Mouse (Mus musculus) bone marrow macrophage, adult 2 months (primary cell): ENCODE measurements around the gene Nr1h4. TPM values are rescaled to one million over a fixed set of nuclear protein-coding genes. Genes with fewer than 3 reads are reported as not detected.
"Not testable (repeated sequence)": the region's sequence is repeated elsewhere in the genome, so short reads cannot be mapped to it uniquely, and the experiment has no call there.

Source experiments
- H3K27ac ChIP-seq: 2 replicates; pipeline ENCODE4 v1.5.1; 2012; ENCODE audit warnings: low read depth, low read length; ENCODE audit not compliant: insufficient read depth
- H3K4me1 ChIP-seq: 2 replicates; pipeline ENCODE4 v1.6.1; 2012; ENCODE audit warnings: low read length; ENCODE audit not compliant: control insufficient read depth, insufficient read depth
- H3K4me3 ChIP-seq: 2 replicates; pipeline ENCODE4 v1.5.1; 2012; ENCODE audit warnings: mild to moderate bottlenecking, low read length, moderate library complexity; ENCODE audit not compliant: insufficient read depth
- CTCF ChIP-seq: IDR thresholded peaks from 2 replicates; pipeline ENCODE4 v1.5.1; 2012; ENCODE audit warnings: low read depth, mild to moderate bottlenecking, low read length, moderate library complexity
- POLR2A ChIP-seq: IDR thresholded peaks from 2 replicates; pipeline ENCODE4 v1.6.1; 2012; ENCODE audit warnings: mild to moderate bottlenecking, low read depth, low read length, borderline replicate concordance
- polyA plus RNA-seq: library from polyadenylated mRNA; stranded (reverse); fragments of >200 nt; gene quantifications from 2 replicates; pipeline ENCODE4 v1.2.4, GENCODE M21; 2012; ENCODE audit not compliant: missing spikeins, insufficient read depth, insufficient read length

The Nr1h4 gene
- not detected in 2 replicates for polyA plus RNA-seq

DNA sequence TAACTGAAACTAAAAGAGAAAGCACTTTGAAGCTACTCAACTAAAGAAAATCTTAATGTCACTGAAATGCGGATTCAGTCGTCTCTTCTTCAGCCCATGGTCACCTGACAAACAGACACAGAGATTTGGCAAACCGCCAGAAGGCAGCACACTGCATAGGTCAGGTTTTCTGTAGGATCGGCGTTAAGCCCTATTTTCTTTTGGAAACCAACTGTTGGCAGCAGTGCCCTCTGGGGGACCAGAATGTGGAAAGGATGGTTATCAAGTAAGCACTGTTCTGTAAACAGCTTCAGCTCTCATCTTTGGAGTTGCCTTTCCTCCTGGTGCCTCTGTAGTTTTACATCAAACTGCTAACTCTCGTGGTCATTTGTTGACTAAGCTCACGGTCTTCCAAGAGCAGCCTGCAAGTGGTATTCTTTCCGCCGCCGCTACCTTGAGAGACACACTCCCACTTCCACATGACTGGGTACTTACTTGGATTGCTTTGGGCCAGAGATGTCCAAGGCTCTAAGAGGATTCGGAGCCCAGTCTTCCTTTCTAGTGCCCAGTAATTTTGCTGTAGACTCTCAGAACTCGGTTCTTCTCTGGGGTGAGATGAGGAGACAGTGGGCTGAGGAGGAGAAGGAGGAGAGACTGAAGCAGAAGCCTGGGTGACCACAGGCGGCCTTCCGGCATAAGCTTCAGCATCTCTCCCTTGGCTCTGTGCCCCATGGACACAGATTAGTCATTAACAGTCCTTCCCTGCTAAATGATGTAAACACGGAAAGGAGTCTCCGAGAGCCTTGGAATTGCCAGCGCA is at the start of gene Nr1h4:
Nr1h4 (minus strand) TSS at position 657 of the 799 bp plus-strand sequence.
- Histone ChIP-seq H3K4me3 (no peak within 1 kb of the TSS), H3K27ac (no peak within 1 kb of the TSS), H3K4me1 (peaks cover 9% of the 10 kb centered on the region)
- no peak for TF ChIP-seq CTCF
- no peak for TF ChIP-seq POLR2A

GRCm38 (mm10) chr10:89578801-89579200 is 45.4 kb upstream of the Nr1h4 start:
- TF ChIP-seq POLR2A (no peak), CTCF (no peak)
- Histone ChIP-seq H3K4me1 (peaks cover 15% of the 10 kb centered on the region), H3K4me3 (no peak overlapping the region), H3K27ac (no peak overlapping the region)

DNA sequence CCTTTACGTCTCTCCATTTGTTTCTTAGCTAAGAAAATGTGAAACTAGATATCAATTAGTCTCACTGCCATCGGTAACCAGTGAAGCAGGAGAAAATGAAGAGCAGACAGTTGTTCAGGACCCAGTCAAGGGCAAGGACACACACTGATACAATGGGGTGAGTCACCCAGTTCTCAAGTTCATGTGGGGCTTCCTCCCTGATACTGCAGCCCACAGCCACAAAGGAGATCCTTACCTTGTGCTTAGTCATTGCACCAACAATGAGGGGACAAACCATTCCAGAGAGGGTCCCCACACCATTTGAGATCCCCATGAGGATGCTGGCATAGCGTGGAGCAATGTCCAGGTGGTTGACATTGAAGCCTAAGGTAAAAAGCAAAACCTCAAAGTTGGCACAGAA is 44.3 kb upstream of the Nr1h4 start:
- no peak for TF ChIP-seq POLR2A
- TF ChIP-seq CTCF = no peak
- H3K4me3 ChIP-seq = no peak overlapping the region
- H3K27ac ChIP-seq = no peak overlapping the region
- peaks cover 9% of the 10 kb centered on the region; the same call in 1 of the 2 replicates for H3K4me1 ChIP-seq

DNA sequence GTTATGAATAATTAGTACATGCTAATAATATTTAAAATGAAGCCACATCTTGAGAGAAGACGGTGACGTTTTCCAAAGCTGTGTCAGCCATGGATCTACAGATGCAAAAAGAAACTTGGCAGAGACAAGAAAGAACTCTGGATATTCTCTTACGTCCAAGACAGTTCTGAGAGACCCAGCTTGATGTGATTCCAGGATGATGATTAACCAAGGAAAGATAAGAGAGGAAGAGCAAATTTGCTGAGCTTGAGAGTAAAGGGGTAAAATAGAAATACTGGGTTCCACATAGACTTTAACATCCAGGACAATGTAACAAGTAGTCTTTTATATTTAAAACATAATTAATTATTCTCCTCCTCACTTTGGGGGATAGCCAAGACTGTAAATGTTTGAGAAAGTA is 40.0 kb upstream of the Nr1h4 start:
- Histone ChIP-seq H3K4me1 (peaks cover 5% of the 10 kb centered on the region; the same call in 1 of the 2 replicates), H3K4me3 (no peak overlapping the region), H3K27ac (no peak overlapping the region)
- TF ChIP-seq POLR2A (no peak), CTCF (no peak)

DNA sequence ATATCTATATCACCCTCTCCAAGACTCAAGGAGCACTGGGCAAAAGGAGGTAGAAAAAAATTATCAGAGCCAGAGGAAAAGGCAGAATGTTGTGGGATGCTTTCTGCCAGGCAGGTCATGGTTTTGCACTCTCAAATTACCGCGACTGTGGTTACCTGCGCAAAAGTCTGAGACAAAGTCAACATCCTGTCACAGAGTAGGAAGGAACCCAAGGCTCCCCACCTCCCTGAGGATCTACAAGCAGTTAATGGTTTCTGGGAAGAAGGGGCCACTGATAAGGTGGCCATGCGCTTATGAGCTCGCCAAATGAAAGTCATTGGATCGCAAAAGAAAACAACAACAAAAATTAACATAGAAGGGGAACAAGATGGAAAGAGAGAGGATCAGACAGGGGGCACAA is 39.6 kb upstream of the Nr1h4 start:
- Histone ChIP-seq H3K4me1 (peaks cover 5% of the 10 kb centered on the region; the same call in 1 of the 2 replicates), H3K4me3 (no peak overlapping the region), H3K27ac (no peak overlapping the region)
- TF ChIP-seq CTCF (no peak), POLR2A (no peak)

DNA sequence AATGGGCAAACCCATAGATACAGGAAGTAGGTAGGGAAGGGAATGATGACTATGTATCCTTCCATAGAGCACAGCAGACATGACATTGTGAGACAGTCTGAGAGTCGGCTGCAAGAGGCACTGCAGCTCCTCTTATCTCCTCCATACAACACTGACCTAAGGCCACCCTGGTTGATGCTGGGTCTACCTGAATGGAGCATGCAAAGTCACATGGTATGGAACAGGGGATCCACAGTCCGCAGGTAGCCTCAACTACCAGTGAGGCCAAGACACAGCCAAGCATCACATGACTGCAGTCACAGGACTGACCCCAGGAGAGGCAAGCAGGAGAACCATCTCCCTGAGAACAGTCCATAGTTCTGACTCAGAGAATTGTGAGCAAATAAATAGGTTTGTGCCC is 34.0 kb upstream of the Nr1h4 start:
- Histone ChIP-seq H3K4me1 (no peaks in the 10 kb centered on the region), H3K27ac (no peak overlapping the region), H3K4me3 (no peak overlapping the region)
- TF ChIP-seq CTCF (no peak), POLR2A (no peak)

GRCm38 (mm10) chr10:89565301-89566022 is 32.1 kb upstream of the Nr1h4 start:
- H3K4me3 ChIP-seq = no peak overlapping the region
- TF ChIP-seq CTCF (no peak), POLR2A (no peak)
- H3K27ac ChIP-seq = no peak overlapping the region
- H3K4me1 ChIP-seq = no peaks in the 10 kb centered on the region

- Histone ChIP-seq H3K4me1 (peaks cover 10% of the 10 kb centered on the region), H3K4me3 (no peak overlapping the region), H3K27ac (no peak overlapping the region)
- TF ChIP-seq POLR2A (no peak), CTCF (no peak)
These were observed 28.7 kb upstream of the Nr1h4 start for GRCm38 (mm10) chr10:89562113-89562512.

DNA sequence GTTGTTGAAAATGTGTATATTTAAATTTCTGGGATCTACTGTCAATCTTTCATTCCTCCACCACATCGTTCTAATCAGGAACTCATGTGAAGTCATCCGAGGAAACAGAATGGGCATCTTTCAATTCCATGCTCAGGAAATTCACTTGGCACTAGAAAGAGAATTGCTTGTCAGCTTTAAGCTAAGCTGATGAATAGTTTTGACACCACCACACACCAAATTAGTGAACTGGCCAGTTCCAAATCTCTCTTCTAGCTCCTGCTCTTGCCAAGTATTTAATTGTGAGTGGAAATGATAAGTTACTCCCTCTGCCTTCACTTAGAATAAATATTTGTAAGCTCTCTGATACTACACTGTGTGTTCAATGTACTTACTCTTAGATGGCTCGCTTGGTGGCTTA is 26.0 kb upstream of the Nr1h4 start:
- Histone ChIP-seq H3K4me3 (no peak overlapping the region), H3K27ac (no peak overlapping the region), H3K4me1 (peaks cover 15% of the 10 kb centered on the region)
- TF ChIP-seq POLR2A (no peak), CTCF (no peak)

DNA sequence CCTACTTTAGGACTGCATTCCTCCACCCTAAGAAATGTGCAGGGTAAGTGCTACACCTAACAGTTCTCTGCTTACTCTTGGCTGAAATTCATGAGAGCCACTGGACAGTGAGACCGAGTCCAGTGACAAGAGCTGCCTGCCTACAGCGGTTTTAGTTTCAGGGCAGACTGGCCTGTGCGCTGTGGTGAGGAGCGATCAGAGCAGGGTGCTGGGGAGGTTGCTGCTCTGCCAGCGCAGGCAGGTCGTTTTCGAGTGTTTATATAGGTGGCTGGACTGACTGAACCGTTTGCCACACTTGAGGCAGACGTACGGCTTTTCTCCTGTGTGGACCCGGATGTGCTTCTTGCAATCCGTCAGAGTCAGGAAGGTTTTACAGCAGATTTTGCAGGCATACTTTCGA is 21.5 kb upstream of the Nr1h4 start:
- not testable (repeated sequence) for H3K4me3 ChIP-seq, H3K27ac ChIP-seq
- peaks cover 14% of the 10 kb centered on the region for H3K4me1 ChIP-seq

- not testable (repeated sequence) for H3K27ac ChIP-seq, H3K4me3 ChIP-seq, H3K4me1 ChIP-seq
These were observed 20.5 kb upstream of the Nr1h4 start for GRCm38 (mm10) chr10:89553855-89554254.
